Mouse (Mus musculus) CD4-positive, CD25-positive, alpha-beta regulatory T cell, adult 9 weeks (primary cell): Measurements from ENCODE around the gene Bsg. TPM values are rescaled to one million over a fixed set of nuclear protein-coding genes. Genes with fewer than 3 reads are reported as not detected.

Source experiments
- polyA plus RNA-seq: library from polyadenylated mRNA; unstranded; fragments of 100-300 nt; shearing (Covaris generic); gene quantifications from one replicate; pipeline ENCODE4 v1.2.1, GENCODE M21; 2017

Gene Bsg
- 186 TPM for polyA plus RNA-seq

DNA sequence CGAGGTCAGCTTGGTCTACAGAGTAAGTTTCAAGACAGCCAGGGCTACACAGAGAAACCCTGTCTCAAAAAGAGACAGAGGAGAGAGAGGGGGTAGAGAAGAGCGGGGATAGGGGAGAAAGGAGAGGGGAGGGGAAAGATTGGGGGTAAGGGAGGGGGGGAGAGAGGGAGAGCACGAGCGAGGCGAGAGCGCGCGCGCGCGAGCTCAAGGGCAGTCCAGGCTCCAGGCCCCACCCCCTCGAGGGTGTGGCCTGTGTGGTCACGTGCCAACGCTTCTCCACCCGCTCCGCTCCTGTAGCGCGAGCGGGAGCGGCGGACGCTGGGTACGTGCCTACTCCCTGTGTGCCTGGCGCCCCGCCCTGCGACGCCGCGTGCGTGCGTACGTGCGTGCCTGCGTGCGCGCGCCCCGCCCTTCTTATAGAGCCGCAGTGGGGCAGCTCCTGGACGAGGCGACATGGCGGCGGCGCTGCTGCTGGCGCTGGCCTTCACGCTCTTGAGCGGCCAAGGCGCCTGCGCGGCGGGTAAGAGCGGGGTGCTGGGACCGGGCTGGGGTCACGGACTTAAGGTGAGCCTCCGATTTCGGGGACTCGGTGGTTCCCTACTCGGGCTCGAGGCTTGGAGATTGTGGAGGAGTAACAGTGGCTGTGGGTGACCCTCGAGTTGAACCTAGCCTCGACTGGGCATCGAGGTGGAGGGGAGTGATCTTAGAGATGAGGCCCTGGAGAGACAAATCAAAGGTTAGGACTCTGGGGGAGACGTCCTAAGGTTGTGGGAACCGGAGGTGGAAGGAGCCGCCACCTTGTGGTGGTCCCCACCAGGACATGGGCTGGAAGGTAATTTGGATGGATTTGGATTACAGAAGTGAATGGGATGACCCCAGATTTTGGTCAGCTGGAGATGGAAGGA lies at the start of gene Bsg:
Bsg (plus strand) TSS at position 427 of the 905 bp plus-strand sequence.

DNA sequence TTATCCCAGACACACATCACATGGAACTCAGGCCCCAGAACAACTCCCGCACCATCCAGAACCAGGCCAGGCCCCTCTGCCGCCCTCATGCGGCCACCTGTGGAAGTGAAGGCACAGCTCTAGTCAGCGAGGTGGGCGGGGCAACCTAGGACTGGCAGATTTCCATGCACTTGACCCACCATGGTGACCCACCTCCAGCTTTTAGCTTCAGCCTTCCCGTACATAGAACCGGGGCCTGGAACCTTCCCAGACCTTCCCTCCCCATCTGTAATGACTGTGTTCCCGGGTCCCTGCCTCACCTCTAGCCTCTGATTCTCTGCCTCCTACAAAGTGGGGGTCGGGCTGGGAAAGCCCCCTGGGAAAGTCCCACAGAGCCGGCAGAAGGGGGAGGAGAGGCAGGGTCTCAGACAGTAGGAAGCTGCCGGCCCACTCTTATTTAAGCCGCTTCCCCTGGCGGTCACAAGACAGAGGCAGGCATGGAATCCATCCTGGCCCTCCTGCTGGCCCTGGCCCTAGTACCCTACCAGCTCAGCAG lies 40.1 kb upstream of the Bsg start, which contains the start of gene Madcam1:
Madcam1 (plus strand) TSS at position 429 of the 535 bp plus-strand sequence.

DNA sequence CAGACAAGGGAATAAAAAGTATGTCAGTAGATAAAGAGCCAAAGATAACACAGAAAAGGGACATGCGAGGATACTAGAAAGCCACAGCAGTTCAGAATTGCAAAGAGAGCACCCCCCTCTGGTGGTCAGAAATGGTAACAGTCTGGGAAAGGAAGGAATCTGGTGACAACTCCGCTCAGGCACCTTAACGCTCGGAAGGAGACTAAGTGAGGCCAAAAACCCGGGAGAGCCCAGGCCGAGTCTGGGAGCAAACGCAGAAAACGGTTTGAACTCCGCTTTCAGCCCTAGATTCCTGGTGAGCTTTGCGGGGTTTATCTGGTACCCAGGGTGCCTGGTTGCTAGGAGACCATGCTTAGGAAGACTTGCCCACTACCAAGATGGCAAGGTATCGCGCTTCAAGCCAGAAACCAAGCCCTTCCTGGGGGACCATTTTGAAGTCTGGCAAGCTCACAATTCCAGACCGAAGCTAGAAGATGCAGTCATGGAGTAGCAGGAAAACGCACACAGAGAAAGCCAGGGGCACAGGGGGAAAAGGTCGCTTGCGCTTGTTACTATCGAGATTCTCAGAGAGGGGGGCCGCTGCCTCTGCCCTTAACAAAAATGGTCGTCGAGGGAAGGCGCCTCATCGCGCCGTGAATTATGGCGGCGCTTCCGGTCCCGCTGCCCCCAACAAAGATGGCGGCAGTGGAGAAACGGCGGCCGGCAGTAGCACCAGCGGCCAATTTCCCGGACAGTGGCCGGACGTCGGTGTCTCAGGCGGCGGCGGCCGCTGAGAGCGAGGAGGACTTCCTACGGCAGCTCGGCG lies 35.3 kb upstream of the Bsg start, which contains the start of gene Tpgs1:
Tpgs1 (plus strand) TSS at position 599 of the 805 bp plus-strand sequence.

DNA sequence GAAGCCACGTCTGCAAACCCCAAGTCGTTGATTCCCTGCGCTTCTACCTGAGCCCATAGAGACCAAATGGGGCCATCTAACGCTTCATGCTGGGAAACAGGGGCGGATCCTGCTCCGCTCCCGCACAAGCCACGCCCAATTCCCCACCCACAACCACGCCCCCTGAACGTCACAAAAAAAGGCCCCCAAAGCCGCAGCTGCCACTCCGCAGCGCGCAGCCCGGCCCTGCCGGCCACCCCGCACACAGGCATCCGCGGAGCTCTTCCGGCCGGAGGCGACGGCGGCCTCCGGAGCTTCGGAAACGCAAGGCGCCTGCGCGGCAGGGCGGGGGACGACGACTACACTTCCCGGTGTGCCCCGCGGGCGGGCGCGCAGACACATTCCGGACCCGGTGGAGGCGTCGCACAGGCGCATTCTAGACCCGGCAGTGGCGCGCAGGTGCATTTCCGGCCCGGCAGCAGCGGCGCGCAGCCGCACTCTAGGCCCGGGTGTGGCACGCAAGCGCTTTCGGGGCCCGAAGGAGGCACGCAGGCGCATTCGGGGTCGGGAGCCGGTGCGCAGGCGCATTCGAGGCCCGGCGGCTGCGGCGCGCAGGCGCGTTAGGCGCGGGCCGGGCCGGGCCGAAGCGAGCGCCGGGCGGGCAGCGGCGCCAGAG lies 22.6 kb upstream of the Bsg start, which contains the start of gene Cdc34:
Cdc34 (plus strand) TSS at position 605 of the 655 bp plus-strand sequence.

DNA sequence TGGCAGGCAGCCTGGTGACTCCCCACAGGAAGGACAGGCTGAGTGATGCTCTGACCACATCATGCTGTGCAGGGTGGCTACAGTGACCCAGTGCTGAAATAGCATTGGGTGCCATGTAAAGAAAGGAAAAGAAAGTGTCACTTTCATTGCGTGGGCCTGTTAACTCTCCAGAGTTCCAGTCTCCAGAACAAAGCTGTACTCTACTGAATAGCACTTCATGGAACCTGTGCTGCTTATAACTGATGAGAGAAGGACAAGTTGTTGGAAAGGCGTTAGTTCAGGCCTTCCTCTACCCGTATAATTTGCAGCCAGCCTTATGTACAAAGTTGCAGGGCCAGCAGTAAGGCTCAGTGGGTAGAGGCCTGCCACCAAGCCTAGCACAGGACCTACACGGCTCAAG lies 15.6 kb upstream of the Bsg start, which contains the start of gene Gzmm:
Gzmm (plus strand) TSS at position 301 of the 400 bp plus-strand sequence.

DNA sequence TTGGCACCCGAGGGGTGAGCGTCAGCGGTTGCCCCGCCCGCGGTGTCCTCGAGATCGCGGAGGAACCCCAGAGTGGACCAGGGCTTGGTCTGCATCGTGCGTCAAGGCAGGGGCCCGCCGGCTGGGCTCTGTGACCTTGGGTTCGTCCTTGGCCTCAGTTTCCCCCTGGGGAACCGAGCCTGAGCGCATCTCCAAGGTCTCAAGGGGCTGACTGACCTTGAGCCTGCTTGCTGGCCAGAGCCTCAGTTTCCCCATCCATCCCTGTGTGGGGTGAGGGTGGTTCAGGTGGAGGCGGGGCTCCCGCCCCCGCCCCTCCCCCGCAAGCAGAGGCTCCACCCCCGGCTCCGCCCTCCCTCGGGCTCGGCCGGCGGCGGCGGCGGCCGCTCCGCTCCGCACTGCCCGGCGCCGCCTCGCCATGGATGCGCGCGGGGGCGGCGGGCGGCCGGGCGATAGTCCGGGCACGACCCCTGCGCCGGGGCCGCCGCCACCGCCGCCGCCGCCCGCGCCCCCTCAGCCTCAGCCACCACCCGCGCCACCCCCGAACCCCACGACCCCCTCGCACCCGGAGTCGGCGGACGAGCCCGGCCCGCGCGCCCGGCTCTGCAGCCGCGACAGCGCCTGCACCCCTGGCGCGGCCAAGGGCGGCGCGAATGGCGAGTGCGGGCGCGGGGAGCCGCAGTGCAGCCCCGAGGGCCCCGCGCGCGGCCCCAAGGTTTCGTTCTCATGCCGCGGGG lies 12.1 kb downstream of the Bsg start, which contains the start of gene Hcn2:
Hcn2 (plus strand) TSS at position 381 of the 734 bp plus-strand sequence.

DNA sequence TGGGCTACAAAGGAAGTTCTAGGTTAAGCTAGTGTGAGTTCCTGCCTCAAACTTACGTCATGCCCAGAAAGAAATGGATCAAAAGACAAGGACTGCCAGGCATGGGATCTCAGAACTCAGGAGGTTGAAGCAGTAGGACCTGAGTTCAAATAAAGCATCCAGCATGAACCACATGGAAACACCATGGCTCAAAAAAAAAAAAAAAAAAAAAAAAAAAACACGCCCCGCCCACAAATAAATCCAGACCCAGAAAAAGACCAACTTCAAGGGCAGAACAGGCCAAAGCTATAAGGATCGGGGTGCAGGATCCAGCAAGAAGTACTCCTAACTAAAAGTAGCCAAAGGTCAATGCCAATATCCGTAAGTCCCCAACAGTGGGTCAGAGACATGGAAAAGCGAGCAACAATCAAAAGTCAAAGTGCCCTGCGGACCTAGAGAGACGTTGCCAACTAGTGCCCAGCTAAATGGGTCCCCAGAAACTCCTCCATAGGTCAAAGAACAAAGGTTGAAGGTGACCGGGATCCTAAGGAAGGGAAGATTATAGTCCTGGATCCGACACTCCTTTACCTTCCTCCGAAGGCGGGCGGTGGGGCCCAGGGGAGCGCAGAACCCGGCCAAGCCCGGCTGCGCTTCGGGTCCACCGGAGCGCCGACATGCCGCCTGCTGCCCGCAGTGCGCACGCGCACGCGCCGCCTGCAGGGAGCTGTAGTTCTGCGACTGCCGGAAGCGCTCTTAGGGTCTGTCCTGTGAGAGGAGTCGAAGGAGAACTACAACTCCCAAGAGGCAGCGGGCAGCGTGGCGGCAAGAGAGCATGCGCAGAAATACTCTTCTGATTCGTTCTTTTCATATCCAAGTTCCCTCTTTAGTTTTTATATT lies 41.8 kb downstream of the Bsg start, which contains the start of gene Polrmt:
Polrmt (minus strand) TSS at position 684 of the 876 bp plus-strand sequence.

DNA sequence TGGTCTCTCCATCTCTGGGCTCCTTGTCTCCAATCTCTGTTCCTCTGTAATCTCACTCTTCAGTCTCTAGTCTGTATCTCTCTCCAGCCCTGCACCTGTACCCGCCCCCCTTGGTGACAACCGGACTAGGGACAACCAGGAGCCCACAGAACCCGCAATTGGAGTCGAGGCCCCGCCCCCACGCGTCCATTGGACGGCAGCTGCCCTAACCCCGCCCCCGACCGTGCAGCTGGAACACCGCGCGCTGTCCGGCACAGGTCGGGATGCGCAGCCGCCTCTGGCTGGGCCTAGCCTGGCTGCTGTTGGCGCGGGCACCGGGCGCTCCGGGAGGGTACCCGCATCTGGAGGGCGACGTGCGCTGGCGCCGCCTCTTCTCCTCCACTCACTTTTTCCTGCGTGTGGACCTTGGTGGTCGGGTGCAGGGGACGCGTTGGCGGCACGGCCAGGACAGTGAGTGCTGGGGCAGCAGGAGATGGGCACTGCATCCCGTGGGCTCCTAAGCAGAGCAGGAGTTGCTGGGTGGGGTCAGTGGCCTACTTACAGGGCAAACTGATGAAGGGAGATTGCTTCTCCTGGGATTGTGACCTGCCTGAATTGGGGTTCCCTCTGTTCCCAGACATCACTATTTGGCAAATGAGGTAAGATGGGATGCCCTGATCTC lies 50.7 kb downstream of the Bsg start, which contains the start of gene Fgf22:
Fgf22 (plus strand) TSS at position 221 of the 661 bp plus-strand sequence.

Other genes with a start within 250 kb of the Bsg start
- not detected for gene Vmn2r83, start 235.8 kb upstream of the Bsg start, polyA plus RNA-seq
- 4.5 TPM for gene Plpp2, start 170.7 kb upstream of the Bsg start, polyA plus RNA-seq
- 32.0 TPM for gene Mier2, start 149.3 kb upstream of the Bsg start, polyA plus RNA-seq
- gene Theg, start 117.2 kb upstream of the Bsg start, polyA plus RNA-seq = not detected
- not detected for gene C2cd4c, start 90.5 kb upstream of the Bsg start, polyA plus RNA-seq
- gene Shc2, start 66.6 kb upstream of the Bsg start, polyA plus RNA-seq = not detected
- not detected for gene Odf3l2, start 58.8 kb upstream of the Bsg start, polyA plus RNA-seq
- 0.40 TPM for gene Madcam1, start 39.9 kb upstream of the Bsg start, polyA plus RNA-seq
- gene Tpgs1, start 35.1 kb upstream of the Bsg start, polyA plus RNA-seq = 29.7 TPM
- 12.9 TPM for gene Cdc34, start 22.3 kb upstream of the Bsg start, polyA plus RNA-seq
- 0.63 TPM for gene Gzmm, start 15.5 kb upstream of the Bsg start, polyA plus RNA-seq
- not detected for gene Hcn2, start 12.1 kb downstream of the Bsg start, polyA plus RNA-seq
- gene Polrmt, start 42.1 kb downstream of the Bsg start, polyA plus RNA-seq = 35.6 TPM
- not detected for gene Fgf22, start 50.6 kb downstream of the Bsg start, polyA plus RNA-seq
- gene Rnf126, start 62.5 kb downstream of the Bsg start, polyA plus RNA-seq = 4.2 TPM
- 0.52 TPM for gene Fstl3, start 72.8 kb downstream of the Bsg start, polyA plus RNA-seq
- not detected for gene Prss57, start 86.5 kb downstream of the Bsg start, polyA plus RNA-seq
- gene Palm, start 89.1 kb downstream of the Bsg start, polyA plus RNA-seq = 0.27 TPM
- not detected for gene Misp, start 116.5 kb downstream of the Bsg start, polyA plus RNA-seq
- gene Ptbp1, start 149.9 kb downstream of the Bsg start, polyA plus RNA-seq = 357 TPM
- gene Prtn3, start 170.0 kb downstream of the Bsg start, polyA plus RNA-seq = not detected
- gene Plppr3, start 170.1 kb downstream of the Bsg start, polyA plus RNA-seq = 5.6 TPM
- gene Elane, start 181.8 kb downstream of the Bsg start, polyA plus RNA-seq = not detected
- gene Cfd, start 186.4 kb downstream of the Bsg start, polyA plus RNA-seq = not detected
- 18.3 TPM for gene Med16, start 204.4 kb downstream of the Bsg start, polyA plus RNA-seq
- 3.7 TPM for gene Gm26602, start 206.4 kb downstream of the Bsg start, polyA plus RNA-seq
- gene Kiss1r, start 212.5 kb downstream of the Bsg start, polyA plus RNA-seq = 0.24 TPM
- 205 TPM for gene R3hdm4, start 216.7 kb downstream of the Bsg start, polyA plus RNA-seq
- 7.4 TPM for gene Arid3a, start 222.6 kb downstream of the Bsg start, polyA plus RNA-seq